Mouse (Mus musculus) kidney, embryonic 16.5 days (tissue): ENCODE data around the gene Pi4k2a. TPM values are rescaled to one million over a fixed set of nuclear protein-coding genes. Genes with fewer than 3 reads are reported as not detected.

Source experiments
- ATAC-seq: fragments of 200-750 bp; cut with Nextera tagmentation; 2 replicates; pipeline ENCODE4 v1.8.0; 2017; ENCODE audit warnings: moderate TSS enrichment; ENCODE audit not compliant: low FRiP score, low TSS enrichment
- H3K27ac ChIP-seq: fragments of 300-500 bp; sonication (generic); 2 replicates; pipeline ENCODE4 v1.5.1; 2014; ENCODE audit warnings: low read length
- H3K27me3 ChIP-seq: fragments of 300-500 bp; sonication (generic); 2 replicates; pipeline ENCODE4 v1.6.1; 2014; ENCODE audit warnings: low read length, control low read depth, mixed read lengths; ENCODE audit not compliant: insufficient read depth
- H3K36me3 ChIP-seq: fragments of 300-500 bp; sonication (generic); 2 replicates; pipeline ENCODE4 v1.6.1; 2014; ENCODE audit warnings: low read length, control low read depth, mixed read lengths; ENCODE audit not compliant: insufficient read depth
- H3K4me1 ChIP-seq: fragments of 300-500 bp; sonication (generic); 2 replicates; pipeline ENCODE4 v1.6.1; 2014; ENCODE audit warnings: low read length, control low read depth, mixed read lengths; ENCODE audit not compliant: insufficient read depth
- H3K4me2 ChIP-seq: fragments of 300-500 bp; sonication (generic); replicated peaks from 2 replicates; pipeline ENCODE4 v1.6.1; 2014; ENCODE audit warnings: low read depth, low read length
- H3K4me3 ChIP-seq: fragments of 300-500 bp; sonication (generic); 2 replicates; pipeline ENCODE4 v1.5.1; 2014; ENCODE audit warnings: mild to moderate bottlenecking, low read length
- H3K9ac ChIP-seq: fragments of 300-500 bp; sonication (generic); replicated peaks from 2 replicates; pipeline ENCODE4 v1.6.1; 2014; ENCODE audit warnings: low read length
- H3K9me3 ChIP-seq: fragments of 300-500 bp; sonication (generic); 2 replicates; pipeline ENCODE4 v1.6.1; 2016; ENCODE audit warnings: low read length, control low read depth
- WGBS: fragments of 180-500 bp; shearing (Covaris S2); extraction: QIAGEN DNeasy Blood & Tissue Kit; methylation state at CpG from one replicate; pipeline ENCODE4 v1.1.7; 2014; 5-methylcytosine and 5-hydroxymethylcytosine counted together
- polyA plus RNA-seq: library from polyadenylated mRNA; unstranded; fragments of >200 nt; fragmentation: Nextera tagmentation; extraction: Ambion mirVana; gene quantifications from 2 replicates; pipeline ENCODE4 v1.2.1, GENCODE M21; 2015

Pi4k2a gene
- polyA plus RNA-seq, 1 experiment from 2014 or later = 15.3 TPM

GRCm38 (mm10) chr19:42148569-42148860, 58.2 kb downstream of the Pi4k2a start:
- H3K27me3 ChIP-seq = no peaks in the 10 kb centered on the region
- WGBS = 23% methylated on average over 7 of the region's 7 CpGs
- no peaks in the 10 kb centered on the region for H3K9me3 ChIP-seq
- H3K27ac ChIP-seq = peak overlapping the region; percentile 87; the same call in 1 of the 2 replicates
- H3K36me3 ChIP-seq = peaks cover 5% of the 10 kb centered on the region; the same call in 1 of the 2 replicates
- peak overlapping the region; percentile 80 for H3K4me2 ChIP-seq
- peaks cover 23% of the 10 kb centered on the region for H3K4me1 ChIP-seq
- ATAC-seq = peak; percentile 81
- peak overlapping the region; percentile 88 for H3K9ac ChIP-seq
- peak overlapping the region; percentile 71 for H3K4me3 ChIP-seq

- WGBS = 3% methylated on average over 6 of the region's 6 CpGs
- Histone ChIP-seq H3K9ac (no peak overlapping the region), H3K4me2 (no peak overlapping the region), H3K27me3 (no peaks in the 10 kb centered on the region), H3K36me3 (peaks cover 5% of the 10 kb centered on the region; the same call in 1 of the 2 replicates), H3K27ac (no peak overlapping the region), H3K4me3 (no peak overlapping the region), H3K9me3 (no peaks in the 10 kb centered on the region), H3K4me1 (peaks cover 21% of the 10 kb centered on the region)
- 0 out of 2 replicates have a peak, but pooled peaks have one; percentile 4 for ATAC-seq
These were observed 61.7 kb downstream of the Pi4k2a start for GRCm38 (mm10) chr19:42151990-42152389.

GRCm38 (mm10) chr19:42157493-42158237, 67.4 kb downstream of the Pi4k2a start:
- no peak overlapping the region for H3K4me3 ChIP-seq

GRCm38 (mm10) chr19:42158246-42159017, 68.2 kb downstream of the Pi4k2a start:
- WGBS = 29% methylated on average over 13 of the region's 13 CpGs
- H3K9me3 ChIP-seq = no peaks in the 10 kb centered on the region
- no peak for ATAC-seq
- peaks cover 6% of the 10 kb centered on the region; the same call in 1 of the 2 replicates for H3K4me1 ChIP-seq
- H3K27ac ChIP-seq = no peak overlapping the region
- H3K4me2 ChIP-seq = no peak overlapping the region; the same call in 1 of the 2 replicates
- no peak overlapping the region for H3K4me3 ChIP-seq
- H3K9ac ChIP-seq = no peak overlapping the region
- H3K36me3 ChIP-seq = no peaks in the 10 kb centered on the region
- no peaks in the 10 kb centered on the region for H3K27me3 ChIP-seq

More at GRCm38 (mm10) chr19:42157493-42158237, 67.4 kb downstream of the Pi4k2a start:
- H3K9me3 ChIP-seq = no peaks in the 10 kb centered on the region
- H3K4me2 ChIP-seq = no peak overlapping the region
- H3K27me3 ChIP-seq = no peaks in the 10 kb centered on the region
- ATAC-seq = no peak
- H3K36me3 ChIP-seq = no peaks in the 10 kb centered on the region
- WGBS = 58% methylated on average over 12 of the region's 12 CpGs
- 0 out of 2 replicates have a peak overlapping the region, but pooled peaks have one; percentile 8 for H3K9ac ChIP-seq
- peaks cover 6% of the 10 kb centered on the region; the same call in 1 of the 2 replicates for H3K4me1 ChIP-seq
- peak overlapping the region; percentile 50; the same call in 1 of the 2 replicates for H3K27ac ChIP-seq

GRCm38 (mm10) chr19:42163764-42164163, 73.5 kb downstream of the Pi4k2a start, which contains the start of gene Zfyve27:
Gene Zfyve27, plus strand, starts transcription at chr19:42163951.
- ATAC-seq = no peak
- Histone ChIP-seq H3K4me1 (peaks cover 13% of the 10 kb centered on the region; the same call in 1 of the 2 replicates), H3K4me3 (no peak within 1 kb of the TSS), H3K36me3 (no peaks in the 10 kb centered on the region), H3K4me2 (no peak within 1 kb of the TSS; the same call in 1 of the 2 replicates), H3K9me3 (no peaks in the 10 kb centered on the region), H3K27me3 (peaks cover 7% of the 10 kb centered on the region; the same call in 1 of the 2 replicates), H3K27ac (no peak within 1 kb of the TSS), H3K9ac (no peak within 1 kb of the TSS)
- 32% methylated on average over 5 of the region's 5 CpGs for WGBS

- Histone ChIP-seq H3K4me3 (no peak overlapping the region), H3K4me2 (no peak overlapping the region; the same call in 1 of the 2 replicates), H3K9me3 (no peaks in the 10 kb centered on the region), H3K36me3 (no peaks in the 10 kb centered on the region), H3K27me3 (peaks cover 8% of the 10 kb centered on the region; the same call in 1 of the 2 replicates), H3K9ac (no peak overlapping the region), H3K27ac (no peak overlapping the region), H3K4me1 (peaks cover 13% of the 10 kb centered on the region; the same call in 1 of the 2 replicates)
- no peak for ATAC-seq
- WGBS = 11% methylated on average over 7 of the region's 7 CpGs
These were observed 73.9 kb downstream of the Pi4k2a start for GRCm38 (mm10) chr19:42164188-42164587.

GRCm38 (mm10) chr19:42166130-42166529, 75.9 kb downstream of the Pi4k2a start:
- Histone ChIP-seq H3K4me1 (peaks cover 22% of the 10 kb centered on the region), H3K36me3 (no peaks in the 10 kb centered on the region), H3K27ac (no peak overlapping the region), H3K27me3 (peaks cover 8% of the 10 kb centered on the region; the same call in 1 of the 2 replicates), H3K4me2 (peak overlapping the region; percentile 44), H3K9ac (peak overlapping the region; percentile 42), H3K4me3 (peak overlapping the region; percentile 18; the same call in 1 of the 2 replicates), H3K9me3 (no peaks in the 10 kb centered on the region)
- 3% methylated on average over 12 of the region's 12 CpGs for WGBS
- ATAC-seq = no peak

- ATAC-seq = no peak
- H3K4me1 ChIP-seq = peaks cover 29% of the 10 kb centered on the region
- no peaks in the 10 kb centered on the region for H3K9me3 ChIP-seq
- WGBS = 42% methylated on average over 3 of the region's 3 CpGs
- H3K4me3 ChIP-seq = no peak overlapping the region
- no peak overlapping the region for H3K4me2 ChIP-seq
- no peaks in the 10 kb centered on the region for H3K36me3 ChIP-seq
- no peak overlapping the region for H3K27ac ChIP-seq
- H3K27me3 ChIP-seq = peaks cover 8% of the 10 kb centered on the region; the same call in 1 of the 2 replicates
- H3K9ac ChIP-seq = no peak overlapping the region
These were observed 76.5 kb downstream of the Pi4k2a start for GRCm38 (mm10) chr19:42166766-42167165.

- H3K9me3 ChIP-seq = no peaks in the 10 kb centered on the region
- H3K4me2 ChIP-seq = no peak overlapping the region
- H3K4me3 ChIP-seq = no peak overlapping the region
- 65% methylated on average over 9 of the region's 9 CpGs for WGBS
- no peak overlapping the region for H3K9ac ChIP-seq
- H3K27me3 ChIP-seq = peaks cover 8% of the 10 kb centered on the region; the same call in 1 of the 2 replicates
- ATAC-seq = no peak
- no peaks in the 10 kb centered on the region for H3K36me3 ChIP-seq
- H3K27ac ChIP-seq = no peak overlapping the region
- H3K4me1 ChIP-seq = peaks cover 30% of the 10 kb centered on the region
These were observed 77.2 kb downstream of the Pi4k2a start for GRCm38 (mm10) chr19:42167489-42167888.
